Mouse (Mus musculus) kidney, adult 2 months (tissue): ENCODE data around the gene Zfp62.

Source experiments
- CTCF ChIP-seq: fragments of 200-500 bp; conservative IDR thresholded peaks from 2 replicates; pipeline ENCODE4 v1.5.1; 2011; ENCODE audit warnings: low read depth, mild to moderate bottlenecking, control low read depth, low read length, moderate library complexity, mixed read lengths; ENCODE audit not compliant: insufficient read depth, insufficient read length
- POLR2A ChIP-seq: fragments of 200-500 bp; IDR thresholded peaks from one replicate; pipeline ENCODE4 v1.6.1; 2011; ENCODE audit warnings: low read depth, low read length, control low read depth

GRCm38 (mm10) chr11:49170576-49170975, 32.5 kb upstream of the Zfp62 start:
- TF ChIP-seq POLR2A (no peak), CTCF (no peak)
